Mouse (Mus musculus) olfactory bulb, adult 2 months (tissue): ENCODE results near the gene Grip1.

Source experiments
- CTCF ChIP-seq: fragments of 200-500 bp; IDR thresholded peaks from 2 replicates; pipeline ENCODE4 v1.5.1; 2012; ENCODE audit warnings: low read depth, mild to moderate bottlenecking, low read length, moderate library complexity; ENCODE audit not compliant: insufficient read depth
- POLR2A ChIP-seq: fragments of 200-500 bp; IDR thresholded peaks from 2 replicates; pipeline ENCODE4 v1.6.1; 2012; ENCODE audit warnings: mild to moderate bottlenecking, low read depth, low read length, moderate library complexity; ENCODE audit not compliant: insufficient read depth

- no peak for TF ChIP-seq CTCF
- TF ChIP-seq POLR2A, result no peak
Observed at GRCm38 (mm10) chr10:119630401-119630800, 176.8 kb downstream of the Grip1 start.
